Mouse (Mus musculus) E14TG2a.4 (cell line): ENCODE measurements around the gene Mypn.

ENCODE experiments used
- CTCF ChIP-seq: conservative IDR thresholded peaks from 2 replicates; pipeline ENCODE4 v1.5.1; 2014; ENCODE audit warnings: low read length
- POU5F1 ChIP-seq: IDR thresholded peaks from 2 replicates; pipeline ENCODE4 v1.6.1; 2014; ENCODE audit warnings: low read length, borderline replicate concordance

DNA sequence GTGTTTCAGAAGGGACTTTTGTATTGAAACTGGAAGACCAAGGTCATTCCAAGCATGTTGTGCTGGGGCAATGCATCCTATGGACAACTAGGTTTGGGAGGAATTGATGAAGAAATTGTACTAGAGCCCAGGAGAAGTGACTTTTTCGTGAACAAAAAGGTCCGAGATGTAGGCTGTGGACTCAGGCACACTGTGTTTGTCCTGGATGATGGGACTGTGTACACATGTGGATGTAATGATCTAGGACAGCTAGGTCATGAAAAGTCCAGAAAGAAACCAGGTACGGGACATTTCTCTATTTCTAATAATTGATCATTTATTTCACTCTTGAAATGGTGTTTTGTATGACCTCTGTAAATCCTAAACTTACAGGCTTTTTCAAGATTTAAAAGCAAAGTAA, 42.1 kb upstream of the Mypn start:
- TF ChIP-seq CTCF = no peak
- TF ChIP-seq POU5F1 = no peak
